Mouse (Mus musculus) spleen, adult 2 months (tissue): Measurements from ENCODE around the gene Scgb1a1.

Experiments used
- CTCF ChIP-seq: fragments of 200-500 bp; IDR thresholded peaks from 2 replicates; pipeline ENCODE4 v1.5.1; 2011; ENCODE audit warnings: mild to moderate bottlenecking, inconsistent platforms; ENCODE audit not compliant: insufficient read depth, insufficient read length, insufficient replicate concordance; ENCODE audit errors: extremely low read depth
- POLR2A ChIP-seq: fragments of 200-500 bp; IDR thresholded peaks from 2 replicates; pipeline ENCODE4 v1.6.1; 2011; ENCODE audit warnings: low read depth, low read length, inconsistent platforms

DNA sequence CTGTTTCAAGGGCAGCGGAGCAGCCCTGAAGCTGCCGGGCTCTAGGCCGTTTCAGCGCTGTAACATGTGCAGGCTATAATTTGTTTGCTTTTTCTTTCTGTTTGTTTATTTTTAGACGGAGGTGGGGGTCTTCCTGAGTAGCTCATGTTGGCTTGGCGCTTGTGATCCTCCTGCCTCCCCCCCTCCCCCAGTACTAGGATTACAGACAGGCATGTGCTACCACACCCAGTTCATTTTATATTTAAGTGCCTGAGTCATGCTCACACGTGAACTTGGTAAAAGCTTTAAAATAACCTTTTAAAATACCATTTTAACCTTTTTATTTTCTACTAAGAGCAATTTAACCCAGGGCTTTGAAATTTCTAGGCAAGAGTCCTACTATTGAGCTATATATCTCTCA lies 47.8 kb downstream of the Scgb1a1 start:
- no peak for TF ChIP-seq CTCF
- TF ChIP-seq POLR2A = no peak
